Mouse (Mus musculus) MEL (cell line): ENCODE data around the gene Skp2. TPM values are rescaled to one million over a fixed set of nuclear protein-coding genes. Genes with fewer than 3 reads are reported as not detected.

Source experiments
- DNase-seq: peaks from one replicate; pipeline ENCODE4 v3.0.0; 2011; ENCODE audit warnings: low read depth, low spot score
- H3K27ac ChIP-seq: 2 replicates; pipeline ENCODE4 v1.5.1; 2012; ENCODE audit warnings: low read depth, mild to moderate bottlenecking, control low read depth, low read length, moderate library complexity; ENCODE audit not compliant: control insufficient read depth
- H3K27me3 ChIP-seq, 2 experiments: fragments of 150-350 bp in 1 of 2; sonication (generic) in 1 of 2; 2 replicates each; pipeline ENCODE4 v1.6.1; 2012; ENCODE audit warnings: low read length in 2 of 2, mild to moderate bottlenecking in 2 of 2, improper control_type of control experiment in 1 of 2, moderate library complexity in 1 of 2; ENCODE audit not compliant: insufficient read depth in 2 of 2, control insufficient read depth in 1 of 2
- H3K36me3 ChIP-seq, 2 experiments: 2 replicates each; pipeline ENCODE4 v1.6.1; 2012 to 2014; ENCODE audit warnings: low read length in 2 of 2, improper control_type of control experiment in 1 of 2, inconsistent platforms in 1 of 2, mild to moderate bottlenecking in 1 of 2; ENCODE audit not compliant: insufficient read depth in 2 of 2, control insufficient read depth in 1 of 2
- H3K4me1 ChIP-seq, 2 experiments: fragments of 150-350 bp in 1 of 2; sonication (generic) in 1 of 2; 2 replicates each; pipeline ENCODE4 v1.6.1; 2012; ENCODE audit warnings: low read length in 2 of 2, improper control_type of control experiment in 1 of 2, mild to moderate bottlenecking in 1 of 2; ENCODE audit not compliant: insufficient read depth in 2 of 2, control insufficient read depth in 1 of 2
- H3K4me3 ChIP-seq, 2 experiments: fragments of 150-350 bp in 1 of 2; sonication (generic) in 1 of 2; 2 replicates each; pipeline ENCODE4 v1.5.1; 2012; ENCODE audit warnings: low read depth in 2 of 2, low read length in 2 of 2, mild to moderate bottlenecking in 2 of 2, moderate library complexity in 2 of 2, control low read depth in 1 of 2, improper control_type of control experiment in 1 of 2; ENCODE audit not compliant: control insufficient read depth in 1 of 2, insufficient read depth in 1 of 2
- H3K79me2 ChIP-seq: 2 replicates; pipeline ENCODE4 v1.6.1; 2012; ENCODE audit warnings: mild to moderate bottlenecking, low read length, moderate library complexity; ENCODE audit not compliant: control insufficient read depth, poor library complexity, insufficient read depth
- H3K9ac ChIP-seq: 2 replicates; pipeline ENCODE4 v1.6.1; 2012; ENCODE audit warnings: low read depth, mild to moderate bottlenecking, control low read depth, low read length, moderate library complexity; ENCODE audit not compliant: control insufficient read depth, poor library complexity, severe bottlenecking
- H3K9me3 ChIP-seq: fragments of 150-350 bp; sonication (generic); replicated peaks from 2 replicates; pipeline ENCODE4 v1.6.1; 2012; ENCODE audit warnings: mild to moderate bottlenecking, low read length, improper control_type of control experiment, moderate library complexity; ENCODE audit not compliant: insufficient read depth
- BHLHE40 ChIP-seq: IDR thresholded peaks from 2 replicates; pipeline ENCODE4 v1.6.1; 2012; ENCODE audit warnings: low read depth, mild to moderate bottlenecking, inconsistent platforms, low read length, improper control_type of control experiment, borderline replicate concordance
- CHD1 ChIP-seq: IDR thresholded peaks from 2 replicates; pipeline ENCODE4 v1.6.1; 2012; ENCODE audit warnings: low read depth, mild to moderate bottlenecking, inconsistent platforms, low read length, improper control_type of control experiment
- CHD2 ChIP-seq: IDR thresholded peaks from 2 replicates; pipeline ENCODE4 v1.6.1; 2011; ENCODE audit warnings: low read length, improper control_type of control experiment
- CTCF ChIP-seq, 3 experiments: IDR thresholded peaks in 2 of 3; conservative IDR thresholded peaks in 1 of 3; 2 replicates each; pipeline ENCODE4 v1.5.1; 2011 to 2012; ENCODE audit warnings: low read length in 3 of 3, low read depth in 2 of 3, mild to moderate bottlenecking in 2 of 3, improper control_type of control experiment in 1 of 3, inconsistent platforms in 1 of 3, mixed read lengths in 1 of 3, moderate library complexity in 1 of 3; ENCODE audit not compliant: control insufficient read depth in 1 of 3, insufficient read depth in 1 of 3, poor library complexity in 1 of 3, severe bottlenecking in 1 of 3
- E2F4 ChIP-seq: IDR thresholded peaks from 2 replicates; pipeline ENCODE4 v1.6.1; 2011; ENCODE audit warnings: low read depth, low read length, improper control_type of control experiment, borderline replicate concordance
- EP300 ChIP-seq, 2 experiments: IDR thresholded peaks; 2 replicates each; pipeline ENCODE4 v1.6.1; 2011; ENCODE audit warnings: improper control_type of control experiment in 2 of 2, low read length in 2 of 2, low read depth in 1 of 2, mild to moderate bottlenecking in 1 of 2
- ETS1 ChIP-seq: IDR thresholded peaks from 2 replicates; pipeline ENCODE4 v1.6.1; 2012; ENCODE audit warnings: low read depth, mild to moderate bottlenecking, inconsistent platforms, low read length, improper control_type of control experiment, moderate library complexity
- GABPA ChIP-seq: IDR thresholded peaks from 2 replicates; pipeline ENCODE4 v1.6.1; 2012; ENCODE audit warnings: low read depth, mild to moderate bottlenecking, inconsistent platforms, low read length, improper control_type of control experiment, moderate library complexity
- GATA1 ChIP-seq: IDR thresholded peaks from 2 replicates; pipeline ENCODE4 v1.6.1; 2011; ENCODE audit warnings: low read depth, low read length, improper control_type of control experiment
- HCFC1 ChIP-seq: IDR thresholded peaks from 2 replicates; pipeline ENCODE4 v1.6.1; 2012; ENCODE audit warnings: low read depth, mild to moderate bottlenecking, inconsistent platforms, low read length, improper control_type of control experiment, moderate library complexity
- JUND ChIP-seq: IDR thresholded peaks from 2 replicates; pipeline ENCODE4 v1.6.1; 2011; ENCODE audit warnings: low read depth, mild to moderate bottlenecking, improper control_type of control experiment, low read length
- MAFK ChIP-seq: IDR thresholded peaks from 2 replicates; pipeline ENCODE4 v1.6.1; 2011; ENCODE audit warnings: low read depth, mild to moderate bottlenecking, low read length, improper control_type of control experiment, borderline replicate concordance
- MAX ChIP-seq: IDR thresholded peaks from 2 replicates; pipeline ENCODE4 v1.6.1; 2011; ENCODE audit warnings: low read length, improper control_type of control experiment
- MAZ ChIP-seq: IDR thresholded peaks from 2 replicates; pipeline ENCODE4 v1.6.1; 2012; ENCODE audit warnings: low read depth, mild to moderate bottlenecking, inconsistent platforms, low read length, improper control_type of control experiment
- MEF2A ChIP-seq: IDR thresholded peaks from 2 replicates; pipeline ENCODE4 v1.6.1; 2014; ENCODE audit warnings: low read depth, mild to moderate bottlenecking, inconsistent platforms, low read length, improper control_type of control experiment; ENCODE audit not compliant: poor library complexity, insufficient replicate concordance, severe bottlenecking; ENCODE audit errors: extremely low read depth
- MXI1 ChIP-seq: IDR thresholded peaks from 2 replicates; pipeline ENCODE4 v1.6.1; 2011; ENCODE audit warnings: mild to moderate bottlenecking, low read depth, low read length, improper control_type of control experiment
- MYB ChIP-seq: IDR thresholded peaks from 2 replicates; pipeline ENCODE4 v1.6.1; 2011; ENCODE audit warnings: mild to moderate bottlenecking, low read depth, low read length, improper control_type of control experiment
- MYC ChIP-seq: IDR thresholded peaks from 2 replicates; pipeline ENCODE4 v1.6.1; 2011; ENCODE audit warnings: low read depth, mild to moderate bottlenecking, low read length, improper control_type of control experiment, moderate library complexity
- NELFE ChIP-seq: IDR thresholded peaks from 2 replicates; pipeline ENCODE4 v1.6.1; 2011; ENCODE audit warnings: low read depth, low read length, improper control_type of control experiment
- NRF1 ChIP-seq: IDR thresholded peaks from 2 replicates; pipeline ENCODE4 v1.6.1; 2014; ENCODE audit warnings: low read depth, mild to moderate bottlenecking, inconsistent platforms, low read length, improper control_type of control experiment, moderate library complexity; ENCODE audit not compliant: poor library complexity, insufficient read depth, severe bottlenecking
- POLR2A ChIP-seq, 2 experiments: IDR thresholded peaks; 2 replicates each; pipeline ENCODE4 v1.6.1; 2011 to 2012; ENCODE audit warnings: low read length in 2 of 2, mild to moderate bottlenecking in 2 of 2, control low read depth in 1 of 2, improper control_type of control experiment in 1 of 2, low read depth in 1 of 2, moderate library complexity in 1 of 2; ENCODE audit not compliant: control insufficient read depth in 1 of 2, insufficient read depth in 1 of 2, poor library complexity in 1 of 2
- POLR2AphosphoS2 ChIP-seq: IDR thresholded peaks from 2 replicates; pipeline ENCODE4 v1.6.1; 2011; ENCODE audit warnings: low read length, improper control_type of control experiment
- RAD21 ChIP-seq: IDR thresholded peaks from 2 replicates; pipeline ENCODE4 v1.6.1; 2011; ENCODE audit warnings: mild to moderate bottlenecking, low read depth, low read length, improper control_type of control experiment
- SIN3A ChIP-seq: IDR thresholded peaks from 2 replicates; pipeline ENCODE4 v1.6.1; 2012; ENCODE audit warnings: low read length, improper control_type of control experiment, inconsistent platforms
- SMC3 ChIP-seq: IDR thresholded peaks from 2 replicates; pipeline ENCODE4 v1.6.1; 2011; ENCODE audit warnings: low read depth, low read length, improper control_type of control experiment
- TAL1 ChIP-seq: IDR thresholded peaks from 2 replicates; pipeline ENCODE4 v1.6.1; 2012; ENCODE audit warnings: mild to moderate bottlenecking, inconsistent platforms, low read length, moderate library complexity, mixed read lengths
- TBP ChIP-seq: IDR thresholded peaks from 2 replicates; pipeline ENCODE4 v1.8.0; 2011; ENCODE audit warnings: low read depth, low read length, improper control_type of control experiment
- TCF12 ChIP-seq: IDR thresholded peaks from 2 replicates; pipeline ENCODE4 v1.6.1; 2014; ENCODE audit warnings: low read depth, mild to moderate bottlenecking, inconsistent platforms, low read length, improper control_type of control experiment, moderate library complexity
- UBTF ChIP-seq: IDR thresholded peaks from 2 replicates; pipeline ENCODE4 v1.6.1; 2012; ENCODE audit warnings: low read depth, mild to moderate bottlenecking, inconsistent platforms, low read length, improper control_type of control experiment, moderate library complexity, borderline replicate concordance; ENCODE audit not compliant: insufficient read depth
- USF1 ChIP-seq: IDR thresholded peaks from 2 replicates; pipeline ENCODE4 v1.6.1; 2014; ENCODE audit warnings: low read depth, mild to moderate bottlenecking, inconsistent platforms, low read length, improper control_type of control experiment, moderate library complexity
- ZC3H11A ChIP-seq: IDR thresholded peaks from 2 replicates; pipeline ENCODE4 v1.6.1; 2012; ENCODE audit warnings: low read depth, mild to moderate bottlenecking, inconsistent platforms, low read length, improper control_type of control experiment
- ZMIZ1 ChIP-seq: IDR thresholded peaks from 2 replicates; pipeline ENCODE4 v1.6.1; 2012; ENCODE audit warnings: low read depth, mild to moderate bottlenecking, inconsistent platforms, low read length, improper control_type of control experiment, moderate library complexity
- ZNF384 ChIP-seq: IDR thresholded peaks from 2 replicates; pipeline ENCODE4 v1.6.1; 2012; ENCODE audit warnings: low read depth, mild to moderate bottlenecking, inconsistent platforms, low read length, improper control_type of control experiment
- polyA plus RNA-seq, 2 experiments: library from polyadenylated mRNA; stranded (reverse) in 1 of 2; unstranded in 1 of 2; fragments of >175 nt in 1 of 2; fragments of >200 nt in 1 of 2; gene quantifications; 2 replicates each; pipeline versions ENCODE4 v1.2.1 to v1.2.4; 2012; ENCODE audit warnings: low replicate concordance in 2 of 2, low read depth in 1 of 2; ENCODE audit not compliant: insufficient read length in 2 of 2, insufficient read depth in 1 of 2, missing spikeins in 1 of 2
- total RNA-seq: library from RNA; depleted of rRNA; stranded (reverse); fragments of 300-350 nt; gene quantifications from 2 replicates; pipeline ENCODE4 v1.2.3, GENCODE M21; 2012

The Skp2 gene
- total and polyA plus RNA-seq, 3 experiments: 46.9 to 61.4 TPM; not detected in 1

DNA sequence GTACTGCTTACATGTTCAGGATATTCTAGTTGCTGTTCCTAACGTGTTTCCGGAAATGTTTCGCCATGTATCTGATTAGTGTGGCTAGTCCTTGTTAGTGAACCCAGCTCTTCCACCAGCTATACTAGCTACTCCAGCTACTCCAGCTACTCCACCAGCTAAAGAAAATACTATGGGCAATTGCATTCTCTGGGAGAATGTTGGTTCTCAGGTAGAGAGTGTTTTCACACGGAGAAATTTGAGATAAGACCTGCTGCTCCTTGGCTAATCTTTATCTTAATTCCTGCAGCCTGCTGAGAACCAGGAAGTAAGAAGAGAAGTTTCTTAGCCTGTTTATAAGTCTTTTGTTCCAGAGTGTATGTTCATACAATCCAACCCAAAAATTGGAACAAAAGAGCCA is 75.0 kb downstream of the Skp2 start (continued):
- TF ChIP-seq ZC3H11A (no peak), TBP (peak; percentile 39; the same call in 1 of the 2 replicates), E2F4 (no peak), ZMIZ1 (peak; percentile 34; the same call in 1 of the 2 replicates), MXI1 (peak; percentile 68), TAL1 (peak; percentile 86), NELFE (peak; percentile 12), JUND (0 out of 2 replicates have a peak, but pooled peaks have one; percentile 58), HCFC1 (peak; percentile 55), MEF2A (no peak), ZNF384 (peak; percentile 45; the same call in 1 of the 2 replicates), ETS1 (peak; percentile 97), CHD1 (no peak; the same call in 1 of the 2 replicates), EP300 (IDR thresholded peaks at IDR 0.05; ENCODE audit: low read depth in 1 of 2, low read length in 2 of 2) (peak; percentile 95 to 98), USF1 (no peak), SIN3A (peak; percentile 95), MYC (peak; percentile 78), MYB (no peak), RAD21 (no peak; the same call in 1 of the 2 replicates), CTCF (IDR thresholded peaks at IDR 0.05 in 2 of 3, conservative IDR thresholded peaks at IDR 0.05 in 1 of 3; ENCODE audit: control insufficient read depth in 1 of 3, insufficient read depth in 1 of 3, low read depth in 2 of 3, low read length in 3 of 3, poor library complexity in 1 of 3, severe bottlenecking in 1 of 3) (no peak)
- TF ChIP-seq, all 39 proteins: peak for 21

DNA sequence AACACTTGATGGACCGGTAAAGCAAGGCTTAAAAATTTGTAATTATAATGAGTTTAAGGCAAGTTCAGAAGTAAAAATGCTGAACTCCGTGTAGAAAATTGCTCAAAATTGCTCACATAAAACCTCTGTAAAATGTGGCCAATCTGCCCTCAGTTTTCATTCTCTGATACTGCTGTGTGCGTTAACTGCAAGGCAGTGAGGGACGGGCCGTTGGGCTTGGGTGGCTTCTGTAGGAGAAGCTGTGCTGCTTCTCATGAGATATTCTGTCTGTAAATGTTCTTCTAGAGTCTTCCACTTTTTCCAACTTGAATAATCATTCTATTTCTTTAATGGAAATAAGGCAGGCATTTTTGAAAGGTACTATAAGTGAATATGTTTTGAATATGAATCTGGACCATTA is 75.6 kb downstream of the Skp2 start:
- Histone ChIP-seq H3K27ac (peak overlapping the region; percentile 99), H3K36me3 (peaks cover 28 to 69% of the 10 kb centered on the region in 2 experiments), H3K9ac (peak overlapping the region; percentile 66), H3K27me3 (no peaks in the 10 kb centered on the region), H3K4me3 (peak overlapping the region; percentile 35 to 40), H3K79me2 (peaks cover 64% of the 10 kb centered on the region), H3K4me1 (peaks cover 46 to 50% of the 10 kb centered on the region in 2 experiments), H3K9me3 (no peaks in the 10 kb centered on the region)
- DNase-seq: peak; percentile 75
- no peak for TF ChIP-seq TCF12
- no peak for TF ChIP-seq ZC3H11A
- TF ChIP-seq CHD2: no peak
- no peak for TF ChIP-seq MXI1
- no peak for TF ChIP-seq GABPA
- no peak for TF ChIP-seq CTCF (IDR thresholded peaks at IDR 0.05 in 2 of 3, conservative IDR thresholded peaks at IDR 0.05 in 1 of 3; ENCODE audit: control insufficient read depth in 1 of 3, insufficient read depth in 1 of 3, low read depth in 2 of 3, low read length in 3 of 3, poor library complexity in 1 of 3, severe bottlenecking in 1 of 3)
- TF ChIP-seq EP300 (IDR thresholded peaks at IDR 0.05; ENCODE audit: low read depth in 1 of 2, low read length in 2 of 2): peak in 1 of 2 experiments; percentile 39; a peak in 1 of 4 replicates
- 0 out of 2 replicates have a peak, but pooled peaks have one; percentile 31 for TF ChIP-seq CHD1
- TF ChIP-seq POLR2AphosphoS2: no peak
- TF ChIP-seq GATA1: no peak
- no peak for TF ChIP-seq USF1
- TF ChIP-seq SIN3A: no peak
- TF ChIP-seq MAFK: no peak
- no peak for TF ChIP-seq UBTF
- TF ChIP-seq ZNF384: no peak
- TF ChIP-seq POLR2A (IDR thresholded peaks at IDR 0.05; ENCODE audit: control insufficient read depth in 1 of 2, insufficient read depth in 1 of 2, low read depth in 1 of 2, low read length in 2 of 2, poor library complexity in 1 of 2): peak in 1 of 2 experiments; percentile 14; a peak in 1 of 4 replicates
- no peak for TF ChIP-seq MAZ
- TF ChIP-seq NRF1: no peak
- no peak for TF ChIP-seq MAX
- TF ChIP-seq MYB: peak; percentile 35; the same call in 1 of the 2 replicates
- no peak for TF ChIP-seq ETS1
- peak; percentile 8; the same call in 1 of the 2 replicates for TF ChIP-seq NELFE
- TF ChIP-seq BHLHE40: no peak
- no peak for TF ChIP-seq RAD21
- TF ChIP-seq SMC3: no peak
- TF ChIP-seq TAL1: no peak
- TF ChIP-seq E2F4: no peak
